ENCODE assay signal across 13 mouse cellular contexts in genomic region chr9:57339577-57340210, GRCm38 (mm10).
A peak's percentile ranks its signal among the peaks of the same experiment; 100 is the strongest.
DNase-seq lines count a peak whose midpoint lies in the region; ATAC-seq lines count a peak whose summit lies in the region.
"Had no signal": no experiment of that assay in that cellular context is flagged by ENCODE, and none has a peak within 500 bp of the region (broad histone marks: within the 10 kb centered on the region; RNA-seq: fewer than 3 reads in every experiment).

No protein-coding gene starts in this region.

- H3K9me3 ChIP-seq in liver, embryonic 16.5 days (replicated peaks; ENCODE audit: control insufficient read depth, low read length) = 0 out of 2 replicates have a peak, but pooled peaks cover 2% of the 10 kb centered on the region
- H3K9me3 ChIP-seq in liver, embryonic 11.5 days (ENCODE audit: control insufficient read depth, low read length) = 0 out of 2 replicates have a peak, but pooled peaks cover 6% of the 10 kb centered on the region
- H3K9me3 ChIP-seq: embryonic facial prominence, embryonic 15.5 days had no signal

- no peak overlapping the region for H3K4me3 ChIP-seq in liver, embryonic 16.5 days (ENCODE audit: low read depth, low read length)
- no peak overlapping the region for H3K4me3 ChIP-seq in liver, embryonic 11.5 days (ENCODE audit: low read depth, low read length)
- H3K4me3 ChIP-seq: embryonic facial prominence, embryonic 15.5 days had no signal

- H3K36me3 ChIP-seq in liver, embryonic 16.5 days (ENCODE audit: control insufficient read depth, insufficient read depth) = no peaks in the 10 kb centered on the region
- no peaks in the 10 kb centered on the region for H3K36me3 ChIP-seq in liver, embryonic 11.5 days (ENCODE audit: control insufficient read depth, insufficient read depth, low read length)
- H3K36me3 ChIP-seq: embryonic facial prominence, embryonic 15.5 days had no signal

- peak; percentile 51; the same call in 1 of the 2 replicates for ATAC-seq in liver, embryonic 16.5 days (ENCODE audit: low read depth)
- ATAC-seq in liver, embryonic 11.5 days (replicated peaks; ENCODE audit: low FRiP score) = no peak
- ATAC-seq in activated CD4-positive, CD25-positive, alpha-beta regulatory T cell, adult 4 months = peak; percentile 91
- ATAC-seq in megakaryocyte progenitor cell, adult 5-6 weeks (replicated peaks; ENCODE audit: poor library complexity) = peak; percentile 96

- H3K9ac ChIP-seq in liver, embryonic 16.5 days (ENCODE audit: low read depth, low read length) = no peak overlapping the region
- H3K9ac ChIP-seq in liver, embryonic 11.5 days (ENCODE audit: low read depth, low read length) = no peak overlapping the region
- H3K9ac ChIP-seq: embryonic facial prominence, embryonic 15.5 days had no signal

- H3K27ac ChIP-seq in liver, embryonic 16.5 days (ENCODE audit: low read length) = no peak overlapping the region
- H3K27ac ChIP-seq in liver, embryonic 11.5 days (ENCODE audit: low read depth, low read length) = no peak overlapping the region
- H3K27ac ChIP-seq: embryonic facial prominence, embryonic 15.5 days had no signal

- no peaks in the 10 kb centered on the region for H3K4me1 ChIP-seq in liver, embryonic 16.5 days (ENCODE audit: control insufficient read depth, low read depth, low read length)
- H3K4me1 ChIP-seq in liver, embryonic 11.5 days (replicated peaks; ENCODE audit: control insufficient read depth, insufficient read depth, low read length) = no peaks in the 10 kb centered on the region
- H3K4me1 ChIP-seq: embryonic facial prominence, embryonic 15.5 days had no signal

- 20% methylated on average over 5 of the region's 5 CpGs for WGBS in liver, embryonic 16.5 days (ENCODE audit: insufficient replicate concordance)
- WGBS in liver, embryonic 11.5 days = 49% methylated on average over 5 of the region's 5 CpGs

- no peak overlapping the region for H3K4me2 ChIP-seq in liver, embryonic 16.5 days (ENCODE audit: low read depth, low read length)
- no peak overlapping the region for H3K4me2 ChIP-seq in liver, embryonic 11.5 days
- H3K4me2 ChIP-seq: embryonic facial prominence, embryonic 15.5 days; heart, embryonic 11.5 days had no signal

- no peak for DNase-seq in liver, embryonic 11.5 days (ENCODE audit: low spot score)
- DNase-seq in thymus, postnatal 10 days (ENCODE audit: low spot score in 2 of 2) = peak; percentile 78 to 85
- no peak for DNase-seq in embryo, embryonic 9.5 days (ENCODE audit: extremely low spot score)
- no peak for DNase-seq in right cerebral cortex, postnatal 25 days
- DNase-seq in cerebellum, adult 18-20 months = no peak
- DNase-seq: cerebellum, adult 9-11 months; layer of hippocampus, adult 9-11 months; midbrain, embryonic 14.5 days had no signal

- no peaks in the 10 kb centered on the region for H3K27me3 ChIP-seq in liver, embryonic 16.5 days (ENCODE audit: control insufficient read depth, insufficient read depth, low read depth, low read length)
- no peaks in the 10 kb centered on the region for H3K27me3 ChIP-seq in liver, embryonic 11.5 days (replicated peaks; ENCODE audit: control insufficient read depth, insufficient read depth, low read length)
- H3K27me3 ChIP-seq: embryonic facial prominence, embryonic 15.5 days had no signal

Comparison
In these comparisons a context has a peak if more than half of its experiments do, and no peak if none do; other contexts are left out.
1. DNase-seq: peak in thymus, postnatal 10 days (2 of 2); none in liver, embryonic 11.5 days (single experiment), embryo, embryonic 9.5 days (single experiment), right cerebral cortex, postnatal 25 days (single experiment) and cerebellum, adult 18-20 months (0 of 2).